In genomic region chr2:72029586-72030144, GRCm38 (mm10) we compare ENCODE assay signal across 24 mouse cellular contexts. TPM values are rescaled to one million over a fixed set of nuclear protein-coding genes. Genes with fewer than 3 reads are reported as not detected.
DNase-seq lines count a peak whose midpoint lies in the region; ATAC-seq lines count a peak whose summit lies in the region.
"Had no signal": no experiment of that assay in that cellular context is flagged by ENCODE, and none has a peak within 500 bp of the region (broad histone marks: within the 10 kb centered on the region; RNA-seq: fewer than 3 reads in every experiment).

No protein-coding gene starts in this region.

- no peak overlapping the region for H3K4me3 ChIP-seq in midbrain, embryonic 11.5 days (ENCODE audit: low read depth, low read length)
- no peak overlapping the region for H3K4me3 ChIP-seq in midbrain, embryonic 14.5 days (replicated peaks; ENCODE audit: low read depth, low read length)
- H3K4me3 ChIP-seq: embryonic facial prominence, embryonic 10.5 days; embryonic facial prominence, embryonic 13.5 days; erythroblast, embryonic 14.5 days; forebrain, embryonic 12.5 days; forebrain, embryonic 15.5 days; hindbrain, embryonic 12.5 days; hindbrain, embryonic 15.5 days had no signal

- no peak overlapping the region for H3K27ac ChIP-seq in midbrain, embryonic 11.5 days (ENCODE audit: low read depth, low read length)
- no peak overlapping the region for H3K27ac ChIP-seq in midbrain, embryonic 14.5 days (replicated peaks; ENCODE audit: low read depth, low read length)
- H3K27ac ChIP-seq: embryonic facial prominence, embryonic 10.5 days; embryonic facial prominence, embryonic 13.5 days; forebrain, embryonic 12.5 days; forebrain, embryonic 15.5 days; hindbrain, embryonic 12.5 days; hindbrain, embryonic 15.5 days had no signal

- ATAC-seq in midbrain, embryonic 11.5 days (ENCODE audit: low FRiP score), result no peak
- no peak for ATAC-seq in midbrain, embryonic 14.5 days (ENCODE audit: low FRiP score, low TSS enrichment)
- ATAC-seq: forebrain, embryonic 15.5 days; intestine, postnatal 0 days; Patski had no signal

- WGBS in midbrain, embryonic 11.5 days, result 89% methylated on average over 5 of the region's 5 CpGs
- 81% methylated on average over 5 of the region's 5 CpGs for WGBS in midbrain, embryonic 14.5 days

- no peaks in the 10 kb centered on the region for H3K9me3 ChIP-seq in midbrain, embryonic 11.5 days (ENCODE audit: control insufficient read depth, low read length)
- H3K9me3 ChIP-seq in midbrain, embryonic 14.5 days (ENCODE audit: control insufficient read depth, low read length), result no peaks in the 10 kb centered on the region
- H3K9me3 ChIP-seq: embryonic facial prominence, embryonic 10.5 days; embryonic facial prominence, embryonic 13.5 days; forebrain, embryonic 12.5 days; forebrain, embryonic 15.5 days; G1E; hindbrain, embryonic 12.5 days; hindbrain, embryonic 15.5 days had no signal

- no peak overlapping the region for H3K4me2 ChIP-seq in midbrain, embryonic 11.5 days
- no peak overlapping the region for H3K4me2 ChIP-seq in midbrain, embryonic 14.5 days (ENCODE audit: low read length)
- H3K4me2 ChIP-seq: embryonic facial prominence, embryonic 13.5 days; forebrain, embryonic 12.5 days; forebrain, embryonic 15.5 days; heart, embryonic 11.5 days; hindbrain, embryonic 12.5 days; hindbrain, embryonic 15.5 days had no signal

- no peaks in the 10 kb centered on the region for H3K4me1 ChIP-seq in midbrain, embryonic 11.5 days (ENCODE audit: control insufficient read depth, insufficient read depth, low read length)
- H3K4me1 ChIP-seq in midbrain, embryonic 14.5 days (ENCODE audit: control insufficient read depth, insufficient read depth, low read length), result no peaks in the 10 kb centered on the region
- H3K4me1 ChIP-seq: embryonic facial prominence, embryonic 10.5 days; embryonic facial prominence, embryonic 13.5 days; forebrain, embryonic 12.5 days; forebrain, embryonic 15.5 days; hindbrain, embryonic 12.5 days; hindbrain, embryonic 15.5 days had no signal

- no peaks in the 10 kb centered on the region for H3K36me3 ChIP-seq in midbrain, embryonic 11.5 days (ENCODE audit: control insufficient read depth, insufficient read depth, low read length)
- no peaks in the 10 kb centered on the region for H3K36me3 ChIP-seq in midbrain, embryonic 14.5 days (ENCODE audit: control insufficient read depth, insufficient read depth, low read length)
- H3K36me3 ChIP-seq: embryonic facial prominence, embryonic 10.5 days; embryonic facial prominence, embryonic 13.5 days; forebrain, embryonic 12.5 days; forebrain, embryonic 15.5 days; G1E; hindbrain, embryonic 12.5 days; hindbrain, embryonic 15.5 days had no signal

- no peaks in the 10 kb centered on the region for H3K27me3 ChIP-seq in midbrain, embryonic 11.5 days (ENCODE audit: control insufficient read depth, insufficient read depth, low read length)
- no peaks in the 10 kb centered on the region for H3K27me3 ChIP-seq in midbrain, embryonic 14.5 days (ENCODE audit: control insufficient read depth, insufficient read depth, low read length)
- H3K27me3 ChIP-seq: CH12.LX; embryonic facial prominence, embryonic 13.5 days; forebrain, embryonic 12.5 days; forebrain, embryonic 15.5 days; hindbrain, embryonic 12.5 days; hindbrain, embryonic 15.5 days; Patski had no signal

- DNase-seq in cerebellum, adult 11-12 months, result peak; percentile 68
- no peak for DNase-seq in cerebellum, postnatal 4 days (ENCODE audit: low spot score in 2 of 2)
- peak; percentile 67 for DNase-seq in midbrain, embryonic 11.5 days (ENCODE audit: low spot score, missing footprints)
- DNase-seq in midbrain, embryonic 14.5 days, result no peak
- peak; percentile 30 to 57 for DNase-seq in cerebellum, postnatal 14 days
- DNase-seq in left cerebral cortex, adult 8-10 months (ENCODE audit: low spot score in 2 of 2), result no peak
- DNase-seq: adrenal gland, postnatal 10 days; adrenal gland, postnatal 36 days; B cell, adult 2 months; embryo, embryonic 11 days; gastrocnemius, postnatal 25 days; kidney, adult 2 months had no signal

- no peak overlapping the region for H3K9ac ChIP-seq in midbrain, embryonic 11.5 days (ENCODE audit: low read length)
- no peak overlapping the region for H3K9ac ChIP-seq in midbrain, embryonic 14.5 days (replicated peaks; ENCODE audit: low read length)
- H3K9ac ChIP-seq: embryonic facial prominence, embryonic 13.5 days; forebrain, embryonic 12.5 days; forebrain, embryonic 15.5 days; hindbrain, embryonic 12.5 days; hindbrain, embryonic 15.5 days had no signal

RNA-seq across cellular contexts. Expression of gene Rapgef4, which starts 48.6 kb away (rescaled TPM):
- polyA plus RNA-seq in midbrain, embryonic 11.5 days (2014; fragmentation: Nextera tagmentation; extraction: Ambion mirVana), result 2.0 TPM in 2 replicates
- polyA plus RNA-seq in midbrain, embryonic 14.5 days (2014; fragmentation: Nextera tagmentation; extraction: Ambion mirVana), result 18.3 and 25.6 TPM in 2 replicates
- 100 to 1,000 TPM; 457 to 612 (median 529) TPM for total RNA-seq in left cerebral cortex, adult 8-10 months (2022)
- polyA plus RNA-seq: erythroblast, embryonic 14.5 days; G1E had no signal

Comparison
In these comparisons a context has a peak if more than half of its experiments do, and no peak if none do; other contexts are left out.
1. DNase-seq: peak in cerebellum, adult 11-12 months (single experiment), midbrain, embryonic 11.5 days (single experiment) and cerebellum, postnatal 14 days (2 of 2); none in cerebellum, postnatal 4 days (0 of 2), midbrain, embryonic 14.5 days (single experiment) and left cerebral cortex, adult 8-10 months (0 of 2).